Mouse (Mus musculus): Measurements from ENCODE around the gene Atp13a5.

DNA sequence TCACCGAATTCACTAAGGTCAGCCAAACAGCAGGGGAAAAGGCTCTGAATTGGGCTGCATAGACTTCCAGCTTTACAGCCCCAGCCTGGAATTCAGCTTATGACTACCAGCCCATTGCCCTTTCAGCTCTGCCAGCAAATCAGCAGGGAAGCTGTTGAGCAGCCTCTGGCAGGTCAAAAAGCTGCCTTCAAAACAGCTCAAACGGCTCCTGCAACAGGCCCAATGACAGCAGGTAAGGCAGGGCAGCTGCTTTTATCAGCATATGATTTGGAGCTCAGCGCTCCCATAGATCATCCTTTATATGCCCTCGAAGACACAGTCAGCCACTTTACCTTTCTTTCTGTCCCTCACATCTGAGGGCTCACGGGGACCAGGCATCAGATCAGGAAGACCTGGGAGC lies 185.6 kb downstream of the Atp13a5 start:
- TF ChIP-seq CTCF (IDR thresholded peaks at IDR 0.05; ENCODE audit: low read depth, low read length) = no peak
- no peak for TF ChIP-seq POLR2A (IDR thresholded peaks at IDR 0.05; ENCODE audit: borderline replicate concordance, low read depth, low read length)

Measured in bone marrow macrophage, adult 2 months (primary cell).